Mouse (Mus musculus) limb, embryonic 15.5 days (tissue): ENCODE results near the gene Serpina5. TPM values are rescaled to one million over a fixed set of nuclear protein-coding genes. Genes with fewer than 3 reads are reported as not detected.

Source experiments
- ATAC-seq: fragments of 200-750 bp; cut with Nextera tagmentation; 2 replicates; pipeline ENCODE4 v1.8.0; 2017; ENCODE audit warnings: low read depth, moderate TSS enrichment; ENCODE audit not compliant: insufficient number of reproducible peaks, low FRiP score, low TSS enrichment
- H3K27ac ChIP-seq: fragments of 300-500 bp; sonication (generic); 2 replicates; pipeline ENCODE4 v1.5.1; 2015; ENCODE audit warnings: moderate library complexity, mild to moderate bottlenecking, inconsistent platforms
- H3K27me3 ChIP-seq: fragments of 300-500 bp; sonication (generic); 2 replicates; pipeline ENCODE4 v1.6.1; 2015; ENCODE audit warnings: inconsistent platforms
- H3K36me3 ChIP-seq: fragments of 300-500 bp; sonication (generic); 2 replicates; pipeline ENCODE4 v1.6.1; 2015; ENCODE audit warnings: inconsistent platforms
- H3K4me1 ChIP-seq: fragments of 300-500 bp; sonication (generic); 2 replicates; pipeline ENCODE4 v1.6.1; 2015; ENCODE audit warnings: inconsistent platforms
- H3K4me2 ChIP-seq: fragments of 300-500 bp; sonication (generic); 2 replicates; pipeline ENCODE4 v1.6.1; 2015; ENCODE audit warnings: mild to moderate bottlenecking, inconsistent platforms
- H3K4me3 ChIP-seq: fragments of 300-500 bp; sonication (generic); 2 replicates; pipeline ENCODE4 v1.5.1; 2015; ENCODE audit warnings: mild to moderate bottlenecking, inconsistent platforms
- H3K9ac ChIP-seq: fragments of 300-500 bp; sonication (generic); 2 replicates; pipeline ENCODE4 v1.6.1; 2015; ENCODE audit warnings: inconsistent platforms
- H3K9me3 ChIP-seq: fragments of 300-500 bp; sonication (generic); 2 replicates; pipeline ENCODE4 v1.6.1; 2016; ENCODE audit warnings: inconsistent platforms
- WGBS: fragments of 180-500 bp; shearing (Covaris S2); methylation state at CpG from one replicate; pipeline ENCODE4 v1.1.7; 2015; 5-methylcytosine and 5-hydroxymethylcytosine counted together
- polyA plus RNA-seq: library from polyadenylated mRNA; unstranded; fragments of >200 nt; fragmentation: Nextera tagmentation; extraction: Ambion mirVana; gene quantifications from 2 replicates; pipeline ENCODE4 v1.2.1, GENCODE M21; 2015

The Serpina5 gene
- not detected in 2 replicates for polyA plus RNA-seq

DNA sequence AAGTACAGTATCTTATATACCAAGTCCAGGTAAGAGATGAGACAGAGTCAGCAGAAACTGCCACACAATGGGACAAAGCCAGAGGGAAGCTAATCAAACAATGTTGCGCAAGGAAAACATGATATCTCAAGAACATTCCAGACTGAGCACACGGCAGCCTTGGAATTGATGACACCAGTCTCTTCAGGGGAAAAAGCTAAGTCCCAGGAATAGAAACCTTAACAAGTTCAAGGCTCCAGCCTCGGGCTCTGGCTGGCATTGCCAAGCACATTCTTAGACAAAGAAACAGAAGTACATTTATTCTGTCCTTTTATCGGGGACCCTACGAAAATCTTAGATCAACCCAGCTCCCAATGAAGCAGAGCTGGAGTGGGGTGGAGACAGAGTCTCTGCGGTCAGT is at the start of gene Serpina5:
Gene Serpina5, plus strand, starts transcription at position 346 of the 400 bp plus-strand sequence.
- Histone ChIP-seq H3K4me3 (no peak within 1 kb of the TSS), H3K9me3 (no peaks in the 10 kb centered on the region), H3K27me3 (no peaks in the 10 kb centered on the region), H3K4me2 (no peak within 1 kb of the TSS), H3K4me1 (no peaks in the 10 kb centered on the region), H3K9ac (no peak within 1 kb of the TSS), H3K27ac (no peak within 1 kb of the TSS), H3K36me3 (no peaks in the 10 kb centered on the region)
- WGBS = 85% methylated on average over 6 of the region's 6 CpGs
- no peak for ATAC-seq

DNA sequence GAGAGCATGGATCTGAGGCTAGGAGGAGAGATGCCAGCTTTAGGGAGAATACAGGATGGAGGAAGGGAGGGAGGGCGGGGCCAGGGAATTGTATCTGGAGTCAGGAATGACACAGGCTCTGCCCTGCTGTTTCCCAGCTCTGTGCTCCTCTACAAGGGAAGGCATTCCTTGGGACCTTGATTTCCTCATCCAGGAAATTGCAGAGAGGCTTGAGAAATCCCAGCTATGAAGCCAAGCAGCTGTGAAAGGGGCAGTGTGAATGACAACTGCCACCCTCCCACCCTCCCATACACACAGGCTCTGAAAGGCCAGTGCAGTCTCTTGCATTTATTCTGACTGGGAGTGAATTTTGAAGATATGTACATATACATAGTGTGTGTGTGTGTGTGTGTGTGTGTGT is 46.9 kb upstream of the Serpina5 start:
- no peak overlapping the region for H3K4me3 ChIP-seq
- H3K4me2 ChIP-seq = no peak overlapping the region
- 65% methylated on average over 1 of the region's 1 CpGs for WGBS
- H3K9me3 ChIP-seq = no peaks in the 10 kb centered on the region
- H3K36me3 ChIP-seq = no peaks in the 10 kb centered on the region
- no peak overlapping the region for H3K9ac ChIP-seq
- H3K4me1 ChIP-seq = peaks cover 6% of the 10 kb centered on the region; the same call in 1 of the 2 replicates
- no peak overlapping the region for H3K27ac ChIP-seq
- no peak for ATAC-seq
- H3K27me3 ChIP-seq = no peaks in the 10 kb centered on the region

DNA sequence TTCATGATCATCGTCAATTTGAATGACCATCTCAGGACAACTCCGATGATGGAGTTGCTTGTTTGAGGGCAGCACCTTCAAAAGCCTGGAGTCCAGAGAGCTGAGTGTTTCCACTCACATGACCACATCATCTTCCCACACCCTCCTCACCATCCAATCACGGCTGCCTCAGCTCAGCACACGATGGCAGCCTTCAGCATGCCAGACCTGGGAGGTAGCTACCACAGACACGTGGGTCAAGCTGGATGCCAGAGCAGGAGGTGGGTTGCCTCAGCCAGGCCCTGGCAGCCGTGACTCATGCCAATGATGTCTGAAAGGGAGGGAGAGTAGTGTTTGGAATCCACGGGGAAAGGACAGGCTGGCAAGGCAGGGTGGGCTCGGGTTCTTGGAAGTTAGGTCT is 45.2 kb upstream of the Serpina5 start:
- Histone ChIP-seq H3K9me3 (no peaks in the 10 kb centered on the region), H3K9ac (no peak overlapping the region), H3K27ac (no peak overlapping the region), H3K4me2 (no peak overlapping the region), H3K27me3 (no peaks in the 10 kb centered on the region), H3K4me3 (no peak overlapping the region), H3K4me1 (peaks cover 6% of the 10 kb centered on the region; the same call in 1 of the 2 replicates), H3K36me3 (no peaks in the 10 kb centered on the region)
- no peak for ATAC-seq
- 79% methylated on average over 8 of the region's 8 CpGs for WGBS

DNA sequence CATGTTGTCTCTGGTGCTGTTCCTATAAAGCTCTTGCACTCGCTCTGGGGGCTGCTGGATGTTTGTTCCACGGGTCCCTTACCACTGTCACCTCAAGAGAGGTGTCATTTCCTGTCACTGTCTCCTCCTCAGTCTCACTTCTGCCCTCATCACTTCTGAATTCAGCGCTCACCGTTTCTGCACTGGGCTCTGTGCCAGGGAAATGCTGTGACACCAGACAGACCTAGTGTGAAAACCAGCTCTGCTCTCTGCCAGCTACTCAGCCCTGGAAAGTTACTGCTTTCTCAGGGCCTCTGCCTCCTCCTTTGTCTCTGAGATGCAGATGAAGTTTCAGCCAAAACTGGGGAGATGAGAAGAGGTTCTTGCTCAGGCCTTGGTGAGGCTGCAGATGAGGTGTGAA is 43.9 kb upstream of the Serpina5 start:
- H3K4me1 ChIP-seq = peaks cover 6% of the 10 kb centered on the region; the same call in 1 of the 2 replicates
- no peak for ATAC-seq
- no peaks in the 10 kb centered on the region for H3K27me3 ChIP-seq
- no peak overlapping the region for H3K27ac ChIP-seq
- H3K4me2 ChIP-seq = no peak overlapping the region
- no peaks in the 10 kb centered on the region for H3K9me3 ChIP-seq
- 29% methylated on average over 4 of the region's 4 CpGs for WGBS
- H3K4me3 ChIP-seq = no peak overlapping the region
- H3K36me3 ChIP-seq = no peaks in the 10 kb centered on the region
- no peak overlapping the region for H3K9ac ChIP-seq

DNA sequence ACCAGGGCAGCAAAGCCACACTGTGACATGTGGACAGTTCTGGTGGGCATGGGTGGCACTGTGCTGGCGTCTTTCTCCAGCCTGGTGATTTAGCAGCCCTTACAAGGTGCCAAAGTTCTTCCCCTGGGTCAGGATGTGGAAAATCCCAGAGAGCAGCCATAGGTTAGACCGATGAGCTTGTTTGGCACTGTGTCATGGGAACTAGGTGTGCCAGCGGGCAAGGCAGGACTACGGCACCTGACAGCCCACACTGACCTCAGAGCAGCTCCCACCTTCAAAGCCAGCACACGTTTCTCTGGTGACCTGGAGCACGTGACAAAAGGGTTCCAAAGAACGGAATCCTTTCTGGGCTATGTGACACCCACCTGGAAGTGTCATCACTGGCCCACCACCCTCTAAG is 43.4 kb upstream of the Serpina5 start:
- H3K4me3 ChIP-seq = no peak overlapping the region
- no peak for ATAC-seq
- WGBS = 78% methylated on average over 7 of the region's 7 CpGs
- H3K27me3 ChIP-seq = no peaks in the 10 kb centered on the region
- H3K9ac ChIP-seq = no peak overlapping the region
- H3K36me3 ChIP-seq = no peaks in the 10 kb centered on the region
- peaks cover 6% of the 10 kb centered on the region; the same call in 1 of the 2 replicates for H3K4me1 ChIP-seq
- no peak overlapping the region for H3K27ac ChIP-seq
- no peaks in the 10 kb centered on the region for H3K9me3 ChIP-seq
- H3K4me2 ChIP-seq = no peak overlapping the region

DNA sequence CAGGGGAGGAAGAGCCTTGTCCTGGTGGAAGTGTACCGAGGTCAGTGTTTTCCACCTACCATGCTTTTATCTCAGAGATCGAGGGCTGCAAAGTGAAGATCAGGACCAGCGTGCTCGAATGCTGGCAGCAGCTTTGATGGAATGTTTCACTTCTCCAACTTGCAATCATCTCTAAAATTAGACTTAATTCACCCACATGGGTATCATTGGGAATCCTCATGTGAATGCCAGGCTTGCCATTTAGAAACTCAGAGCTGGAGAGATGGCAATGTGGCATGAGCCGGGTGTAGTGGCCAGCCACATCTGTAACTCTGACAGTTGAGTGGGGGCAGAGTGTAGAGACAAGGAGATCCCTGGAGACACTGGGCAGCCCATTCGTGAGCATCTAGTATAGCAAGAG is 40.8 kb upstream of the Serpina5 start:
- Histone ChIP-seq H3K4me1 (peaks cover 6% of the 10 kb centered on the region; the same call in 1 of the 2 replicates), H3K27me3 (no peaks in the 10 kb centered on the region), H3K36me3 (no peaks in the 10 kb centered on the region), H3K4me3 (no peak overlapping the region), H3K27ac (no peak overlapping the region), H3K9me3 (no peaks in the 10 kb centered on the region), H3K4me2 (no peak overlapping the region), H3K9ac (no peak overlapping the region)
- no peak for ATAC-seq
- 76% methylated on average over 6 of the region's 6 CpGs for WGBS

DNA sequence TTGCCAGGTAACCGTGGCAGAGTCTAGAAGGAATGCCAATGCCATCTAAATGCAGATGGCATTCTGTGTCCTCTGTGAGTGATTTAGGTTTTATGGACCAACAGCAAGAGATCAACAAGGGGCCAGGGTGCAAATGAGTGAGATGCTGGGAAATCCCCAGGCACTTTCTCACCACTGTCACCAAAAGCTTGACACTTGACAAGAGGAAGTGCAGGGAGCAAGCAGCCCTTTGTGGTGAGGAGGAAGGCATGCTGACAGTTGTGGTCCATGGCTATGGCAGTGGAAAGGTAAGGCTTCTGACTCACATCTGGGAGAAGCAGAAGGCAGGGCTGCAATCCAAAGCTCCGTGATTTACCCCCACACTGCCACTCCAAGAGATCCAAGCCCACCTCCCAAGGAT is 39.1 kb upstream of the Serpina5 start:
- no peak overlapping the region for H3K4me2 ChIP-seq
- ATAC-seq = no peak
- no peaks in the 10 kb centered on the region for H3K9me3 ChIP-seq
- H3K27me3 ChIP-seq = no peaks in the 10 kb centered on the region
- H3K36me3 ChIP-seq = no peaks in the 10 kb centered on the region
- H3K9ac ChIP-seq = no peak overlapping the region
- no peak overlapping the region for H3K4me3 ChIP-seq
- H3K4me1 ChIP-seq = peaks cover 6% of the 10 kb centered on the region; the same call in 1 of the 2 replicates
- WGBS = 41% methylated on average over 2 of the region's 2 CpGs
- no peak overlapping the region for H3K27ac ChIP-seq

DNA sequence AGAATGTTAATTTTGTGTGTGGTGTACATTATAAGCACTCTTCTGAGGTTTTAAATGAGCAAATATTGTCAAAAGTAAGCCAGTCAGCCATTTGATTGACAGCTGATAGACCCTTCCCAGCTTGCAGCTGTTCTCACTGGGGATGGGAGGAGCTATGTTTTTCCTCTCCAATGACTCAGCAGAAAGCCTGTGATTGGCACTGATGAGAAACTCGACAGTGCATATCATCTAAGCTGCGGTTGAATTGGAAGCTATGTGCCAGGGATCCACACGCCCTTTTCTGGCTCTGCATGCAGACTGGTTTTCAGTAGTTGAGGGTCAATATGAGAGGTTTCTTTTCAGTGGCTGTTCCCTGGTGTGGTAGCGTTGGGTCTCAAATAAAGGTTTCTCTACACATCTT is 36.4 kb upstream of the Serpina5 start:
- 65% methylated on average over 4 of the region's 4 CpGs for WGBS
- Histone ChIP-seq H3K9ac (no peak overlapping the region), H3K36me3 (no peaks in the 10 kb centered on the region), H3K4me3 (no peak overlapping the region), H3K9me3 (no peaks in the 10 kb centered on the region), H3K27me3 (no peaks in the 10 kb centered on the region), H3K4me1 (no peaks in the 10 kb centered on the region), H3K4me2 (no peak overlapping the region), H3K27ac (no peak overlapping the region)
- no peak for ATAC-seq

DNA sequence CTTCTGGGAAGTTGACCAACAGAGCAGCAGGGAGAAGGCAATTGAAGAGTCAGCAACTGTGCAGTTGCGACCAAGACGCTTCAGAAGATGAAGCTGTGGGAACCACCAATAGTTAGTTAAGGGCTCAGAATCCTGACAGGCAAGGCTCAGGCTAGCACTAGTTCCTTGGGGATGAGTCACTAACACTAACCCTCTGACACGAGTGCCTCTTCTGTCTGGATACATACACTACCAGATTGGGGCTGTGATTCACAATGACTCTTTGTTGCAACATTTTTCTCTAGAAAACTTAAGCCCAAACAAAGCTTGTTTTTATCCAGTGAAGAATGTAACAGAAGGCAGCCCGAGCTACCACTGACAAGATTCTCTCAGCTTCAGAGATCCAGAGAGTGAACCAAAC is 35.9 kb upstream of the Serpina5 start:
- no peaks in the 10 kb centered on the region for H3K27me3 ChIP-seq
- H3K4me3 ChIP-seq = no peak overlapping the region
- no peaks in the 10 kb centered on the region for H3K9me3 ChIP-seq
- ATAC-seq = no peak
- no peak overlapping the region for H3K27ac ChIP-seq
- H3K9ac ChIP-seq = no peak overlapping the region
- H3K4me1 ChIP-seq = no peaks in the 10 kb centered on the region
- 74% methylated on average over 4 of the region's 4 CpGs for WGBS
- no peaks in the 10 kb centered on the region for H3K36me3 ChIP-seq
- no peak overlapping the region for H3K4me2 ChIP-seq

DNA sequence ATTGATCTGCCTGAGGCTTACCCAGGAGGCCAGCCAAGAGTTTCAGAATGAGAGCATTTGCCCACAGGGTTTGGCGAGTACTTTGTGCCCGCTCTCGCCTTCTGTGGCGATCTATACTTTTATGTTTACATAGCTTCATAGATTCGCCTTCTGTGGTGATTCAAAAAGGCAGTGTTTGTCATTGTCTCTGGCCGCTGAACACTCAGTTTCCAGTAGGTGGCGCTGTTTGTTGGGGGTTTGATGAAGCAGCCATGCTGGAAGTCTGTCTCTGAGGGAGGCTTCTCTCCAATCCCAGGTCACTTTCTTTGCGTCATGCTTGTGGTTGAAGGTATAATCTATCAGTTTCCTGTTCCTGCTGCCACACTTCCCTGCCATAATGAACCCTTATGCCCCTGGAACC is 34.7 kb upstream of the Serpina5 start:
- H3K9me3 ChIP-seq = no peaks in the 10 kb centered on the region
- H3K9ac ChIP-seq = no peak overlapping the region
- ATAC-seq = no peak
- no peak overlapping the region for H3K4me3 ChIP-seq
- WGBS = 31% methylated on average over 8 of the region's 8 CpGs
- no peak overlapping the region for H3K27ac ChIP-seq
- H3K4me2 ChIP-seq = no peak overlapping the region
- H3K27me3 ChIP-seq = no peaks in the 10 kb centered on the region
- no peaks in the 10 kb centered on the region for H3K4me1 ChIP-seq
- no peaks in the 10 kb centered on the region for H3K36me3 ChIP-seq

DNA sequence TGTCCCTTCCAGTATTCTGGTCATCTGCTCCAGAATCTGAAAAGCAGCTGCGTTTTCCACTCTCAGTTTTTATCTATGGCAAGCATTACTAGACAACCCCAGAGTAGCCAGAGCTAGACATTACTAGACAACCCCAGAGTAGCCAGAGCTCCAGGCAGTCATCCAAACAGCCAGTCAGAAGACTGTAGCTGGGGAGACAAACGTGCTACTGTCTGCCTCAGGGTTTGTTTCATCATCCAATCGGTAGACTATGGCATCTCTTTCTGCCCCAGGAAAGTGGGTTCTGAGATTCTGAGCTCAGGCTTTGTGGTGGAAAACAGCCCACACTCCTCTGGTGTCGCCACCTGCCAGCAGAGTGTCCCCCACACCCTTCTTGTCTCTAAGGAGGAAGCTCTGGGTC is 33.4 kb upstream of the Serpina5 start:
- H3K9me3 ChIP-seq = no peaks in the 10 kb centered on the region
- peak overlapping the region; percentile 14; the same call in 1 of the 2 replicates for H3K4me2 ChIP-seq
- no peaks in the 10 kb centered on the region for H3K4me1 ChIP-seq
- 21% methylated on average over 4 of the region's 4 CpGs for WGBS
- H3K36me3 ChIP-seq = no peaks in the 10 kb centered on the region
- no peak for ATAC-seq
- no peaks in the 10 kb centered on the region for H3K27me3 ChIP-seq
- H3K27ac ChIP-seq = no peak overlapping the region
- H3K9ac ChIP-seq = no peak overlapping the region
- peak overlapping the region; percentile 20 for H3K4me3 ChIP-seq

DNA sequence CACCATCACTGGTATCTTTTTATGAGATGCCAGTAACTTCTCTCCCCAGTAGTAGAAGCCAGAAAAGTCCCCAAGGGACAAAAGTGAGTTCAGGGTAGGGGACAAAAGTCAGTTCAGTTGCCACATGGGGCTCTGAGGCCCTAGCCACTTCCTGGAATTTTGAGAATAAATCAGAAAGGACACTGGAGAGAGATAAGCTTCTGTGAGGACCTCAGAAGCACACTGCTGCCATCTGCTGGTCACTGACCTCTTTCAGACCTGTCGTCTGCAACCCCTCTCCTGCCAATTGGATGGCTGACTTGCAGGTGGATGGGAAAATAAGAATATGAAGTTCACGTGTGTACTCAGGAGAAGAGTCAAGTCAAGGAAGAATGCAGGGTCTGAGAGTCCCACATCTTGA is 31.3 kb upstream of the Serpina5 start:
- ATAC-seq = no peak
- H3K9ac ChIP-seq = no peak overlapping the region
- H3K4me1 ChIP-seq = no peaks in the 10 kb centered on the region
- no peak overlapping the region for H3K27ac ChIP-seq
- no peaks in the 10 kb centered on the region for H3K9me3 ChIP-seq
- WGBS = 4% methylated on average over 2 of the region's 2 CpGs
- no peak overlapping the region for H3K4me3 ChIP-seq
- H3K4me2 ChIP-seq = no peak overlapping the region
- H3K27me3 ChIP-seq = no peaks in the 10 kb centered on the region
- no peaks in the 10 kb centered on the region for H3K36me3 ChIP-seq

DNA sequence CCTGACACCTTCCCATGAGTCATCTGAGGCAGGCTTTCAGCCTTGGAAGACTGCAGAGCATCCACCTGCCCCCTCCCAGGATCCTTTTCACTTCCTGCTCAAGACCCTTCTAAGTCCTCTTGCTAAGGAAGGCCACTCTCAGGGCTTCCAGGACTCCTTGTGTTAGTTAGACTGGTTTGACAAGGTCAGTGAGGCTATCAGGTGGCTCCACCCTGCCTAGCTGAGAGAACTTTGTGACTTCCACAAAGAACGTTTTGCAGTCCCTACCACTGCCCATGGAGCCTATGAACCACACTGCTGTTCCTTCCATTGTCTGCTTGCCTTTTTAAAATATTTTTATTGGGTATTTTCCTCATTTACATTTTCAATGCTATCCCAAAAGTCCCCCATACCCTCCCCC is 29.2 kb upstream of the Serpina5 start:
- Histone ChIP-seq H3K27me3 (0 out of 2 replicates have a peak, but pooled peaks cover 4% of the 10 kb centered on the region), H3K4me2 (no peak overlapping the region), H3K27ac (no peak overlapping the region), H3K36me3 (no peaks in the 10 kb centered on the region), H3K9me3 (no peaks in the 10 kb centered on the region), H3K9ac (no peak overlapping the region), H3K4me3 (no peak overlapping the region), H3K4me1 (no peaks in the 10 kb centered on the region)
- WGBS = 48% methylated on average over 1 of the region's 1 CpGs
- ATAC-seq = no peak
